Mouse (Mus musculus): ENCODE measurements around the gene Odf3b.

Gene Odf3b

DNA sequence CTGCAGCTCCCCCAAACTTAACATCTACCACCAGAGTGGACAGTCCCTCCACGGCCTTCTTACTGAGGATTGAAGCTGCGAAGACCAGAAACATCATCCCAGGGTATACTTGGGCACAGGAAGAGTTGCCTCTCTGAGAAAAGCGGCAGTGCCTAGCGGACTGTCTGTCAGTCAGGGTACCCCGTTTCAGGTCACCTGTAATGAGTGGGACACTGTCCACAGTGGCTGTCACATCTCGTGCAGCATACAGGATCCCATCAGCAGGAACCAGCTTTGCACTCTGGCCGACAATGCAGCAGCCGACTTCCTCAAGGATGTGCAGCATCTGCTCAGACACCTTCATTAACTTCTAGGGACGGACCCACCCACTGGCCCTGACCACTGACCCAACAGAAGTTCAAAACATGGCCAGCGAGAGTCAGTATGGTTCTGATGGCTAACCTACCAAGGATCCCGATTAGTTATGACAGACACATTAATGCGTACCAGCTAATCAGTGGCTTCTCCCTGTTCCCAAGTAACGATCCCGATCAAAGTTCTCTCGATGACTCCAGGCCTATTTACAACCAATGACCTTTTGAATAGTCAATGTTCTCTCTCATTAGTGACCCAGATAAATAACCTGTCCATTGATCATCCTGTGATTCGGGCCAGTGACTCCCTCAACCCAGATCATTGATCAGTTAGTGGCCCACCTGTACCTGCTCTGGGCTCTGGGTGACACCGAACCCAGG, 4.1 kb downstream of the Odf3b start:
- no peak for DNase-seq (ENCODE audit: low spot score)

DNA sequence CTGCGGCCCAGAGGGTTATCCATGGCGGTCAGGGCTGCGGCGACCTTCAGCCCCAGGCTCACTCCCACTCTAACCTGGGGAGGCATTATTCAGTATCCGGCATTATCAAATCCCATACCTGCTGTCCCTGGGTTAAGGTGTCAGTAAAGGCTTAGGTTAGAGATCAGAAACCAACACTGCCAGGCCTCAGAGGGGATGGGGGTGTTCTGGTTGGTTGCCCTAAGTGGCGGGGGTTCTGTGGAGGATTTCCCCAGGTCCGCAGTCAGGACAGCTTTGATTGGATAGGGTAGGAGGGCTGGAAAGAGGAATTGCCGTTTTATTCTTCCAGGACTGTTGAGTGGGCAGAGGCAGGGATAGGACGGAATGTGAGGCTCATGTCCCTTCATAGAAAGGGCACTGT, 4.7 kb downstream of the Odf3b start:
- DNase-seq (ENCODE audit: low spot score): no peak

GRCm38 (mm10) chr15:89373762-89374248, 5.3 kb downstream of the Odf3b start, which contains the start of gene Sco2:
Gene Sco2 (minus strand): TSS chr15:89373846.
- peak; percentile 92 for DNase-seq (ENCODE audit: low spot score)

DNA sequence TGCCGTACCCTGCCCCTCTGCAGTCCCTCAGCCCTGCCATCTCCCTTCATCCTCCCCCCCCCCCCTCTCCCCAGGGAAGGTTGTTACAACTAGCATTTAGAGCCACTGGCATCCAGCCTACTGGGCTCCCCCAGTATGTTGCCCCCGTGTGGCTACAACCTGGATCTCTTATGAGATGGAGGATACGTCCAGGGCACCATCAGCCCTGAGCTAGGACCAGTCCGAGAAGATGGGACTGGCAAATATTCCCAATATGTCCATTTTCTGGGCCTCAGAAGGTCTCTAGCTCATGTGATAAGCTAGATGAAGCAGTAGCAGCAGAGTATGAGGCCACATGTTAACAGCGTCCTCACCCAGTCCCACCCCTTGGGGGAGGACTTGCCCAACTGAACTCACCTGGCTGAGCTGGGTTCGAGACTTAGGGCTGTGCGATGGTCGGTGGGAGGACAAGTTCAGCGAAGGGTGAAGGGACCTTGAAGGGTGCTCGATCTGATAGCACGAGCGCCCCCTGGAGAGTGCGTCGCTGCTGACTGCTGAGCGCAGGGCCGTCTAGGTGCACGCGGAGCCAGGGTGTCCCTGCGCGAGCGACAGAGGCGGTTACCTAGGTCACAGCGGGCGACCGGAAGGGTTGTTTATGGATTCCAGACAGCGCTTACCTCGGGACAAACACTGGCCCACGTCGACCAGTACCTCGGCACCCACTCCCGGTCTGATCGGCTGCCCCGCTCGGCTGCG, 5.9 kb downstream of the Odf3b start:
- DNase-seq (ENCODE audit: low spot score): peak; percentile 88

- DNase-seq (ENCODE audit: low spot score): no peak
These were observed 6.5 kb downstream of the Odf3b start for GRCm38 (mm10) chr15:89372536-89372935.

- DNase-seq (ENCODE audit: low spot score): no peak
These were observed 7.0 kb downstream of the Odf3b start for GRCm38 (mm10) chr15:89372068-89372467.

DNA sequence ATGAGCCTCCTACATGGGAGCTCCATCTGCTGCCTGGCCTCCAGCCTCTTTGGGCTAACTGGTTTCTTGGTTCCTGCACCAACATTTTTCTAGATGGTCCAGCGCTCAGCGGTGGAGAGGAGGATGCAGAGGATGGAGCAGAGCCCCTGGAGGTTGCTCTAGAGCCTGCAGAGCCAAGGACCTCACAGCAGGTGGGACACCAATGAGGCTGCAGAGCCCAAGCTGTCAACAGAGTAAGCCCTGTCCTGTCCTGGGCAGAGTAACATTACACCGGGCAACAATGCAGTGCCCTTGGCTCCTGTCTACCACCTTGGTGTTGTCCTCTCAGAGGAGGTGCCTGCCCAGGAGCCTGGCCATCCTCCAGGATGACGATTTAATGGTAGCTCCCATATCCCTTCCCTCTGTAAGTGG, 13.9 kb downstream of the Odf3b start:
- no peak for DNase-seq (ENCODE audit: low spot score)

DNA sequence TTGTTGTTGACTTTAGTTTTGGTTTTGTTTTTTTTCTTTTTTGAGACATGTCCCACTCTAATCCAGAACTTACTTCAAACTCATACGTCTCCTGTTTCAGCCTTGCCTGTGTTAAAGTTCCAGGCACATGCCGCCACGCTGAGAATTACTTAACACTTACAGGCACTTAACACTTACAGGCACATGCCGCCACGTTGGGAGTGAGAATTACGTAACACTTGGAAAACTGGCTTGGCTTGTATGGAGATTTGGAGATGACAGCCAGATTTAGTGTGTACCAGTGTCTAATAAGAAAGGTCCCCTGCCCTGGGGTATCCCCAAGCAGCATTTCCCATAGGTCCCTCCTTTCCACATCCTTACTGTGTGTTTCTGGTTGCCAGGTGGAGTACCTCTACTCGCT, 16.0 kb downstream of the Odf3b start:
- DNase-seq (ENCODE audit: low spot score): peak; percentile 81

DNA sequence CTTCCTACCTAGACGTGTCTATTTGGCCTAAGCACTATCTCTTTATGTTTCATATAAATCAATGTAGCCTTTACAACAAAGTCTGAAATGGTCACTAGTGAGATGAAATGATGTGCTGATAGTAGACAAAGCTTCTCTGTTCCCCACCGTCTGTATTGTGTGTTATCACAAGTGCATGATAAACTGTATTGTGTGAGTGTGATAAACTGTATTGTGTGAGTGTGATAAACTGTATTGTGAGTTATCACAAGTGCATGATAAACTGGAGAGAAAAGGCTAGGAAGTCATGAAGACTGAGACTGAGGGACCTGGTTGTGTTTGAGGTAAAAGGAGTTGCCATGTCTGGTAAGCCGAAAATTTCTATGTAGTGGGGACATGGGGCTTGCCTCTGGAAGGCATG, 20.3 kb downstream of the Odf3b start:
- DNase-seq (ENCODE audit: low spot score): no peak

DNA sequence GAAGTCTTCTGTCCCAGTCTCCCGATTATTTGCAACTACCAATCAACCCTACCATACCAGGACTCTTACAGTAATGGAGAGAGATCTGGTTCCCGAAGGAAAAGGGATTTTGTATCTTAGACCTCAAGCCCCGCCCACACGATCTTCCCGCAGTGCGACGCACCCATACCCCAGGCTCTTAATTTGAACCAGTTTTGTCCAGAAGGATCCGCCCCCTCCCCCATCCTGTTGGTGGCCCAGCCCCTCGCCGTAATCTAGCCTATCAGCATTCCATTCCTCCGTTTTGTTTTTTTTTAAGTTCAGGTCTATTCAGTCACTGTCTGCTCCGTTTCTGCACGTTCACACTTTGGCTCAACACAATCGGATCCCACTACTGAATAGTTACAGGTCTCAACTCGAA, 22.7 kb downstream of the Odf3b start:
- peak; percentile 61 for DNase-seq (ENCODE audit: low spot score)

- peak; percentile 95 for DNase-seq (ENCODE audit: low spot score)
These were observed 23.6 kb downstream of the Odf3b start, which contains the start of the genes Lmf2 and Ncaph2 for GRCm38 (mm10) chr15:89355241-89356187. Gene Lmf2 (minus strand): TSS chr15:89355659. Gene Ncaph2 (plus strand): TSS chr15:89355719.

- no peak for DNase-seq (ENCODE audit: low spot score)
These were observed 24.6 kb downstream of the Odf3b start for GRCm38 (mm10) chr15:89354455-89354854.

DNA sequence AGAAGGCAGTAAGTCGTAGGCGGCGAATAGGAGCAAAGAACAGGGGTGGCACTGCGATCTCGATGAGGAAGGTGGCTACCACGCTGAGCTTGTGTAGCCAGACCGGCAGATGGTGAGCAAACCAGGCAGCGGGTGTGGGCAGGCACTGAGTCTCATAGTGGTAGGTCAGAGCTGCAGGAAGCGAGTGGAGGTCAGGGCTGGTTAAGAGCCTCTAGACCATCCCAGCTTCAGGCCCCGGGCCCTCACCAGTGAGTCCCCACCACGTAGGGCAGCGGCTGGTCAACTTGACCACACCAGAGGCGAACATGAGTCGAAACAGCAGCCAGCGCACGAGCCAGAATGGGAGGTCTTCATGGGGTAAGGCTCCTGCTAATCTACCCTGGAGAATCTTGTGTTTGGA, 25.2 kb downstream of the Odf3b start:
- no peak for DNase-seq (ENCODE audit: low spot score)

DNA sequence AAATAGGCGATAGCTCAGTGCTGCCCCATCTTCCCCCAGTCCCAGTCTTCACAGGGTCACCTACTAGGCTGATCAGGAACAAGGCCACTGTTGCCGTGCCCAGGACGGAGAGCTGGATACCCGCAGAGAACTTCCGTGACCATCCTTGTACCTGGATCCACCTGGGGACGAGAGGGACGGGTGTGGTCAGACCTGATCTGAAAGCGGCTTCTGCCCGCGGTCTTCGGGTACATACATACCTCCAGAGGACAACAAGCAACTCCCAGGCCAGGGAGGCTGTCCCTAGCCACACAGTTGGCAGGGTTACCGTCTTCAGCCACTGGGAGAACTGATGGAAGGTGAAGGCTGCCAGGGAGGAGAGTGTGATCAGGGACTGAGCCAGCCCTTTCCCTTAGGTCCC, 26.3 kb downstream of the Odf3b start:
- no peak for DNase-seq (ENCODE audit: low spot score)

GRCm38 (mm10) chr15:89352054-89352453, 27.0 kb downstream of the Odf3b start:
- DNase-seq (ENCODE audit: low spot score): no peak

GRCm38 (mm10) chr15:89351302-89351701, 27.8 kb downstream of the Odf3b start:
- DNase-seq (ENCODE audit: low spot score): no peak

- DNase-seq (ENCODE audit: low spot score): peak; percentile 32
These were observed 28.6 kb downstream of the Odf3b start for GRCm38 (mm10) chr15:89350447-89350846.

DNA sequence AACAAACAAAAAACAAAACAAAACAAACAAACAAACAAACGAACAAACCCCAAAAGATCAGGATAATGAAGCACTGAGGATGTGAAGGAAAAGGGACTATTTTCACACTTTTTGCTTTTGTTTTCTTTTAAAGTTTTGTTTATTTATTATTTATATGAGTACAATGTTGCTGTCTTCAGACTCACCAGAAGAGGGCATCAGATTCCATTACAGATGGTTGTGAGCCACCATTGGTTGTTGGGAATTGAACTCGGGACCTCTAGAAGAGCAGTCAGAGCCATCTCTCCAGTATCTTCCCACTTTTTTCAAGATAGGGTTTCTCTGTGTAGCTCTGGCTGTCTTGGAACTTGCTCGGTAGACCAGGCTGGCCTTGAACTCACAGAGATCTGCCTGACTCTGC, 35.8 kb downstream of the Odf3b start:
- DNase-seq (ENCODE audit: low spot score): no peak

- DNase-seq (ENCODE audit: low spot score): no peak
These were observed 37.4 kb downstream of the Odf3b start for GRCm38 (mm10) chr15:89341678-89342077.

- no peak for DNase-seq (ENCODE audit: low spot score)
These were observed 38.9 kb downstream of the Odf3b start for GRCm38 (mm10) chr15:89340136-89340535.

GRCm38 (mm10) chr15:89339696-89340095, 39.4 kb downstream of the Odf3b start:
- DNase-seq (ENCODE audit: low spot score): no peak

DNA sequence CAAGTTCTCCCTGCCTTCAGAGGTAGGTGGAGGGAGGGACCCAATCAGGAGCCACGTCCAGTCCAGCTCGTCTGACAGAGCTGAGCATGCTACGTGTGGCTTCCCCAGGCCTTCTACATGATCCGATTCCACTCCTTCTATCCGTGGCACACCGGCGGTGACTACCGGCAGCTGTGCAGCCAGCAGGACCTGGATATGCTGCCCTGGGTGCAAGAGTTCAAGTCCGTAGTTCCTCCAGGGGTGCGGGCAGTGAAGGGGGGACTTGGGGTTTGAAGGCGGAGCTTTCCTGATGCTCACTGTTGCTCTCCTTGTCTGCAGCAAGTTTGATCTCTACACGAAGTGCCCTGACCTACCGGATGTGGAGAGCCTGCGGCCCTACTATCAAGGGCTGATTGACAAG, 42.7 kb downstream of the Odf3b start:
- DNase-seq (ENCODE audit: low spot score): no peak
